Mouse (Mus musculus) urinary bladder, adult 18-20 months (tissue): ENCODE results near the gene Meaf6.
A peak's percentile ranks its signal among the peaks of the same experiment; 100 is the strongest.

Experiments used
- DNase-seq, 2 experiments: peaks; one replicate each; pipeline ENCODE4 v3.0.0; 2022; ENCODE audit warnings: low spot score in 2 of 2, mixed read lengths in 2 of 2

The Meaf6 gene

GRCm38 (mm10) chr4:125144211-125144610, 59.3 kb downstream of the Meaf6 start:
- DNase-seq: no peak

- DNase-seq: no peak
Observed at GRCm38 (mm10) chr4:125144627-125145026, 59.7 kb downstream of the Meaf6 start.

GRCm38 (mm10) chr4:125145213-125145612, 60.3 kb downstream of the Meaf6 start:
- DNase-seq: no peak

- DNase-seq: no peak
Observed at GRCm38 (mm10) chr4:125147970-125148369, 63.0 kb downstream of the Meaf6 start.

- DNase-seq: no peak
Observed at GRCm38 (mm10) chr4:125149460-125149859, 64.5 kb downstream of the Meaf6 start.

GRCm38 (mm10) chr4:125152469-125152868, 67.5 kb downstream of the Meaf6 start:
- no peak for DNase-seq

GRCm38 (mm10) chr4:125153659-125154241, 68.8 kb downstream of the Meaf6 start:
- no peak for DNase-seq

GRCm38 (mm10) chr4:125155646-125156045, 70.7 kb downstream of the Meaf6 start:
- DNase-seq: no peak

- no peak for DNase-seq
Observed at GRCm38 (mm10) chr4:125157322-125157721, 72.4 kb downstream of the Meaf6 start.

- peak in 1 of 2 experiments; percentile 6 for DNase-seq
Observed at GRCm38 (mm10) chr4:125158081-125158480, 73.1 kb downstream of the Meaf6 start.

GRCm38 (mm10) chr4:125158581-125159317, 73.8 kb downstream of the Meaf6 start:
- no peak for DNase-seq

GRCm38 (mm10) chr4:125160320-125160950, 75.5 kb downstream of the Meaf6 start:
- peak; percentile 75 to 88 for DNase-seq

- DNase-seq: no peak
Observed at GRCm38 (mm10) chr4:125160951-125161331, 76.0 kb downstream of the Meaf6 start.

- no peak for DNase-seq
Observed at GRCm38 (mm10) chr4:125161392-125161791, 76.5 kb downstream of the Meaf6 start.

GRCm38 (mm10) chr4:125162701-125163100, 77.8 kb downstream of the Meaf6 start:
- no peak for DNase-seq
